Mouse (Mus musculus) midbrain, embryonic 14.5 days (tissue): ENCODE data around the gene Cdk7. TPM values are rescaled to one million over a fixed set of nuclear protein-coding genes. Genes with fewer than 3 reads are reported as not detected.
A peak's percentile ranks its signal among the peaks of the same experiment; 100 is the strongest.

Source experiments
- ATAC-seq: fragments of 200-750 bp; cut with Nextera tagmentation; 2 replicates; pipeline ENCODE4 v1.8.0; 2017; ENCODE audit warnings: moderate number of reproducible peaks, moderate library complexity; ENCODE audit not compliant: low FRiP score, low TSS enrichment
- DNase-seq: peaks from one replicate; pipeline ENCODE4 v3.0.0-alpha.2; 2015
- H3K27ac ChIP-seq: fragments of 300-500 bp; sonication (generic); replicated peaks from 2 replicates; pipeline ENCODE4 v1.5.1; 2014; ENCODE audit warnings: mild to moderate bottlenecking, low read depth, low read length, moderate library complexity
- H3K27me3 ChIP-seq: fragments of 300-500 bp; sonication (generic); 2 replicates; pipeline ENCODE4 v1.6.1; 2014; ENCODE audit warnings: low read length, control low read depth, mixed read lengths; ENCODE audit not compliant: control insufficient read depth, insufficient read depth
- H3K36me3 ChIP-seq: fragments of 300-500 bp; sonication (generic); 2 replicates; pipeline ENCODE4 v1.6.1; 2014; ENCODE audit warnings: low read length, control low read depth; ENCODE audit not compliant: control insufficient read depth, insufficient read depth
- H3K4me1 ChIP-seq: fragments of 300-500 bp; sonication (generic); 2 replicates; pipeline ENCODE4 v1.6.1; 2014; ENCODE audit warnings: mild to moderate bottlenecking, antibody characterized with exemption, low read length, control low read depth; ENCODE audit not compliant: control insufficient read depth, insufficient read depth
- H3K4me2 ChIP-seq: fragments of 300-500 bp; sonication (generic); 2 replicates; pipeline ENCODE4 v1.6.1; 2014; ENCODE audit warnings: mild to moderate bottlenecking, low read length, moderate library complexity
- H3K4me3 ChIP-seq: fragments of 300-500 bp; sonication (generic); replicated peaks from 2 replicates; pipeline ENCODE4 v1.5.1; 2014; ENCODE audit warnings: low read depth, low read length
- H3K9ac ChIP-seq: fragments of 300-500 bp; sonication (generic); replicated peaks from 2 replicates; pipeline ENCODE4 v1.6.1; 2014; ENCODE audit warnings: mild to moderate bottlenecking, low read length, moderate library complexity
- H3K9me3 ChIP-seq: fragments of 300-500 bp; sonication (generic); 2 replicates; pipeline ENCODE4 v1.6.1; 2016; ENCODE audit warnings: low read length, control low read depth, mixed read lengths; ENCODE audit not compliant: control insufficient read depth
- WGBS: fragments of 180-500 bp; shearing (Covaris S2); extraction: QIAGEN DNeasy Blood & Tissue Kit; methylation state at CpG from one replicate; pipeline ENCODE4 v1.1.7; 2014; 5-methylcytosine and 5-hydroxymethylcytosine counted together
- polyA plus RNA-seq: library from polyadenylated mRNA; unstranded; fragments of >200 nt; fragmentation: Nextera tagmentation; extraction: Ambion mirVana; gene quantifications from 2 replicates; pipeline ENCODE4 v1.2.1, GENCODE M21; 2014

The Cdk7 gene
- polyA plus RNA-seq, 1 experiment from 2014 or later: 46.0 TPM

- H3K9ac ChIP-seq: no peak overlapping the region
- no peak for ATAC-seq
- WGBS: 92% methylated on average over 8 of the region's 8 CpGs
- no peaks in the 10 kb centered on the region for H3K36me3 ChIP-seq
- H3K4me3 ChIP-seq: no peak overlapping the region
- H3K9me3 ChIP-seq: no peaks in the 10 kb centered on the region
- no peak overlapping the region for H3K4me2 ChIP-seq
- H3K27me3 ChIP-seq: no peaks in the 10 kb centered on the region
- H3K4me1 ChIP-seq: no peaks in the 10 kb centered on the region
- no peak overlapping the region for H3K27ac ChIP-seq
- no peak for DNase-seq
These were observed 21.8 kb upstream of the Cdk7 start for GRCm38 (mm10) chr13:100752529-100752928.

DNA sequence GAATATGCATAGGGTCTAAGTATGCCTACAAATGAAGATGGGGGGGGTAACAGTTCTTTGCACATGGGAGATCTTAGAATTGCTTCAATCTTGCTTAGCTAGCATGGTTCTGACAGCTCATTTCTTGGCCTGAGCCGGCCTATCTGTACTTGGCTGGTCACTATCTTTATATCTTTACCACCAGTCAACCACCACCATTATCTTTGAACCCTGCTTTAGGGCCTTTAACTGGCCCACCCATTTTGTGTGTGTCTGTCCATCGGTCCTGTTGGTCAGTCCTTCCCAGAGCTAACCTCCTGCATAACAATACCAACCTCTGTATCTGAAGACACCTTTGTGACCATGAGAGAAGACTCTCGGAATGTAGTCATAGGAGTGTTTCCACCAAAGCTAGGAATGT is 20.7 kb upstream of the Cdk7 start:
- H3K4me2 ChIP-seq: no peak overlapping the region
- no peak for ATAC-seq
- H3K36me3 ChIP-seq: no peaks in the 10 kb centered on the region
- H3K27ac ChIP-seq: no peak overlapping the region
- H3K9me3 ChIP-seq: no peaks in the 10 kb centered on the region
- H3K4me1 ChIP-seq: no peaks in the 10 kb centered on the region
- 83% methylated on average over 3 of the region's 3 CpGs for WGBS
- no peak overlapping the region for H3K9ac ChIP-seq
- no peak for DNase-seq
- H3K4me3 ChIP-seq: no peak overlapping the region
- H3K27me3 ChIP-seq: no peaks in the 10 kb centered on the region

DNA sequence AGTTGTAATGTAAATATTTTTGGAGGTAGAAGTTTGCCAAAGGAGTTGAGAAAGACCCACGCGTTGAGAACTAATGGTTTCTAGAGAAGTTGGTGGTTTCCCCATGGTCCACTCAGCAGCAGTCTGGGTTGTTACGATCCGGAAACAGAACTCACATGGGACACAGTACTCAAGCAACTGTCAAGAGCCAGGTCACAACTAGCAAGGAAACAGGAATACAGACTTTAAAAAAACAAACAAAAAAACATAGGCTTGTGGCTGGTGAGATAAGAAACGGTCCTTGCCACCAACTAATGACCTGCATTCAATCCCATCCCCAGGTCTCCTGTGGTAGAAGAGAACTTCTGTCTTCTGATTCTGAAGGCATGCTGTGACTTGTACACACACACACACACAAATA is 20.1 kb upstream of the Cdk7 start:
- no peak for ATAC-seq
- no peak overlapping the region for H3K27ac ChIP-seq
- H3K9ac ChIP-seq: no peak overlapping the region
- H3K4me2 ChIP-seq: no peak overlapping the region
- no peaks in the 10 kb centered on the region for H3K9me3 ChIP-seq
- DNase-seq: no peak
- 94% methylated on average over 5 of the region's 5 CpGs for WGBS
- H3K36me3 ChIP-seq: no peaks in the 10 kb centered on the region
- no peaks in the 10 kb centered on the region for H3K27me3 ChIP-seq
- H3K4me3 ChIP-seq: no peak overlapping the region
- H3K4me1 ChIP-seq: no peaks in the 10 kb centered on the region

- Histone ChIP-seq H3K4me3 (no peak overlapping the region), H3K4me2 (no peak overlapping the region), H3K9ac (no peak overlapping the region), H3K36me3 (no peaks in the 10 kb centered on the region), H3K9me3 (no peaks in the 10 kb centered on the region), H3K4me1 (no peaks in the 10 kb centered on the region), H3K27me3 (no peaks in the 10 kb centered on the region), H3K27ac (no peak overlapping the region)
- ATAC-seq: no peak
- 45% methylated on average over 8 of the region's 8 CpGs for WGBS
- no peak for DNase-seq
These were observed 17.9 kb upstream of the Cdk7 start for GRCm38 (mm10) chr13:100748638-100749037.

- no peaks in the 10 kb centered on the region for H3K27me3 ChIP-seq
- DNase-seq: no peak
- no peak overlapping the region for H3K4me3 ChIP-seq
- H3K36me3 ChIP-seq: no peaks in the 10 kb centered on the region
- H3K27ac ChIP-seq: no peak overlapping the region
- H3K9me3 ChIP-seq: no peaks in the 10 kb centered on the region
- H3K4me2 ChIP-seq: no peak overlapping the region
- 93% methylated on average over 3 of the region's 3 CpGs for WGBS
- H3K9ac ChIP-seq: no peak overlapping the region
- peaks cover 3% of the 10 kb centered on the region; the same call in 1 of the 2 replicates for H3K4me1 ChIP-seq
- ATAC-seq: no peak
These were observed 15.4 kb upstream of the Cdk7 start for GRCm38 (mm10) chr13:100746090-100746489.

- H3K4me1 ChIP-seq: peaks cover 3% of the 10 kb centered on the region; the same call in 1 of the 2 replicates
- H3K9me3 ChIP-seq: no peaks in the 10 kb centered on the region
- DNase-seq (peak; percentile 93), ATAC-seq (peak; percentile 97)
- H3K4me2 ChIP-seq: peak within 1 kb of the TSS; percentile 58
- H3K27me3 ChIP-seq: no peaks in the 10 kb centered on the region
- peak within 1 kb of the TSS; percentile 72 for H3K4me3 ChIP-seq
- peaks cover 7% of the 10 kb centered on the region; the same call in 1 of the 2 replicates for H3K36me3 ChIP-seq
- WGBS: under 1% methylated on average over 52 of the region's 52 CpGs
- H3K27ac ChIP-seq: peak within 1 kb of the TSS; percentile 96
- peak within 1 kb of the TSS; percentile 87 for H3K9ac ChIP-seq
These were observed 13.5 kb upstream of the Cdk7 start, which contains the start of gene Mrps36 for GRCm38 (mm10) chr13:100744036-100744744. TSS of gene Mrps36 (minus strand) at chr13:100744659.

DNA sequence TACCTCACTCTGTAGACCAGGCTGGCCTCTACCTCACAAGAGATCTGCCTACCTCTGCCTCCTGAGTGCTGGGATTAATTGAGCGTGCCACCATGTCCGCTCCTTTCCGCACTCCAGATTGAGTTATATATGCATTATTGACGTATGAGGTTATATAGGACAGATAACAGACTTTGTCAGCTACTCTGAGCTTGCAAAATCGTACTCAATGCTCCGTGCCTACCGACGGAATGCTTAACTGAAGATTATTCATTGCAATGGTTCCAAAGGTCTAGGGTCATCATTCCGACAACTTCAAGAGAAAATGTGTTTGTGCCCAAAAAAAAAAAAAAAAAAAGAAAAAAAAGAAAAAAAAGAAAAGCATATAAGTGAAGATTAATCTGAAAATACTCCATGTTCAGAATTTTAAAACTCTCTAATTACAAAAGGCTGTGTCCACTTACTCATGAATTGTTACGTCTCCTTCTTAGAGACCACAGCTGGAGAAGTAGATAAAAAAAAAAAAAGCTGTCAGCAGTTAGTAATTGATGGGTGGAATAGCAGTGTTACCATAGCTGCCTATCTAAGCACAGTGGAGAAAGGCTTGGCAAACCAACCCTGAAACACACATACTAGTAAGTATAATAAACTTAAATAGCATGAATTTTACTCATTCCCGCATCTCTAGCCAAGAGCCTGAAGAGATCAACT is 12.8 kb upstream of the Cdk7 start:
- DNase-seq (no peak), ATAC-seq (peak; percentile 29; the same call in 1 of the 2 replicates)
- Histone ChIP-seq H3K9me3 (no peaks in the 10 kb centered on the region), H3K27ac (peak overlapping the region; percentile 96), H3K36me3 (peaks cover 7% of the 10 kb centered on the region; the same call in 1 of the 2 replicates), H3K4me3 (peak overlapping the region; percentile 72), H3K9ac (peak overlapping the region; percentile 21; the same call in 1 of the 2 replicates), H3K27me3 (no peaks in the 10 kb centered on the region), H3K4me1 (peaks cover 3% of the 10 kb centered on the region; the same call in 1 of the 2 replicates), H3K4me2 (peak overlapping the region; percentile 58)
- WGBS: 66% methylated on average over 11 of the region's 11 CpGs

DNA sequence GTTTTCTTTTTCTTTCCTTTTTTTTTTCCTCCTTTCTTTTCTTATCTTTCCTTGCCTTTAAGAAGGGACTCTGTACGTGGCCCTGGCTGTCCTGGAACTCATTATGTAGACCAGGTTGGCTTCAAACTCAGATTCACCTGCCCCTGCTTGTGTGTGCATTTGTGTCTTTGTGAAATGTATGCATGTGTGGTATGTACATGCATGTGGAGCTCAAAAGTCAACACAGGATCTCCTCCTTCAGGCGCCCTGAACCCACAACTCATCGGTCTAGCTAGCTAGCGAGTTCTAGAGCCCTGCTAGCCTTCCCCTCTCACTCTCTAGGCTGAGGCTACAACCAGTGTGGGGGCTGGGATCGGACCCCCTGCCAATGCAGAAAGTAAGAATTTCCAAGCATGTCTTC is 12.1 kb upstream of the Cdk7 start:
- 94% methylated on average over 5 of the region's 5 CpGs for WGBS
- Histone ChIP-seq H3K4me1 (peaks cover 3% of the 10 kb centered on the region; the same call in 1 of the 2 replicates), H3K4me2 (no peak overlapping the region), H3K36me3 (peaks cover 12% of the 10 kb centered on the region), H3K9me3 (no peaks in the 10 kb centered on the region), H3K9ac (no peak overlapping the region), H3K27me3 (no peaks in the 10 kb centered on the region), H3K27ac (no peak overlapping the region), H3K4me3 (no peak overlapping the region)
- ATAC-seq (no peak), DNase-seq (no peak)
